In the genomic region with DNA sequence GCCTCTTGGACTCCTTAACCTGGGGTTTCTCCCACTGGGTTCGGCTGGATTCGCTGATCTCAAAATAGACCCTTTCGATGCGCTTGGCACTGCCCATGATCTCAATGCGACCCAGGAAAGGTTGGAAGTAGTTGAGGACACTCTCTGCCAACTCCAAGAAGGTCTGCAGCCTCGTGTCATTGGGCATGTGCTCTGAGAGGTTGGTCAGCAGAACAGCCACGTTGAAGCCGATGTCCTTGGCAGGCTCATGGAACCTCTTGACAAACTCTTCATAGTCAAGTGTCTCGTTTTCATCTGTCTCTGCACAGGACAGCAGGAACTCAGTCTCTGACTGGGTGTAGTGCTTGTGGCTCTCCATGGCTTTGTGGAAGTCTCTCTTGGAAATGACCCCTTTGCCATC, we compare ENCODE assay signal across 12 mouse cellular contexts.
"Had no signal": no experiment of that assay in that cellular context is flagged by ENCODE, and none has a peak within 500 bp of the region (broad histone marks: within the 10 kb centered on the region; RNA-seq: fewer than 3 reads in every experiment).

No protein-coding gene starts in this region.

- H3K4me1 ChIP-seq: liver, embryonic 13.5 days had no signal

- H3K36me3 ChIP-seq: liver, embryonic 13.5 days had no signal

- DNase-seq: kidney, postnatal 10 days; kidney, postnatal 36 days; layer of hippocampus, postnatal 36 days; liver, embryonic 13.5 days; lung, adult 2 months; lung, postnatal 14 days; lung, postnatal 4 days; midbrain, embryonic 14.5 days; thymus, adult 18-20 months; thymus, postnatal 36 days had no signal

- H3K27me3 ChIP-seq: liver, embryonic 13.5 days had no signal

- H3K4me2 ChIP-seq: liver, embryonic 13.5 days; midbrain, embryonic 11.5 days had no signal

- H3K27ac ChIP-seq: left cerebral cortex, adult 2 months; liver, embryonic 13.5 days had no signal

- H3K9me3 ChIP-seq: liver, embryonic 13.5 days had no signal

- H3K4me3 ChIP-seq: left cerebral cortex, adult 2 months; liver, embryonic 13.5 days had no signal

- H3K9ac ChIP-seq: liver, embryonic 13.5 days had no signal
